Mouse (Mus musculus) ES-E14 (cell line): Measurements from ENCODE around the gene Timm10. TPM values are rescaled to one million over a fixed set of nuclear protein-coding genes. Genes with fewer than 3 reads are reported as not detected.

Experiments
- DNase-seq: peaks from one replicate; pipeline ENCODE4 v3.0.0-alpha.2; 2013; ENCODE audit warnings: low read depth, low spot score
- H3K27ac ChIP-seq: 2 replicates; pipeline ENCODE4 v1.5.1; 2012; ENCODE audit warnings: low read depth, mild to moderate bottlenecking, low read length, moderate library complexity, mixed read lengths; ENCODE audit not compliant: poor library complexity, insufficient read depth, severe bottlenecking
- H3K36me3 ChIP-seq: 2 replicates; pipeline ENCODE4 v1.6.1; 2012; ENCODE audit warnings: mild to moderate bottlenecking, low read length, moderate library complexity, mixed read lengths; ENCODE audit not compliant: control insufficient read depth, poor library complexity, insufficient read depth, severe bottlenecking
- H3K4me1 ChIP-seq, 2 experiments: fragments of 150-350 bp in 1 of 2; sonication (generic) in 1 of 2; 2 replicates each; pipeline ENCODE4 v1.6.1; 2012; ENCODE audit warnings: low read length in 2 of 2, mild to moderate bottlenecking in 1 of 2, mixed read lengths in 1 of 2; ENCODE audit not compliant: control insufficient read depth in 2 of 2, insufficient read depth in 2 of 2, poor library complexity in 1 of 2
- H3K4me3 ChIP-seq, 2 experiments: fragments of 150-350 bp in 1 of 2; sonication (generic) in 1 of 2; 2 replicates each; pipeline ENCODE4 v1.5.1; 2012; ENCODE audit warnings: low read length in 2 of 2, low read depth in 1 of 2, mild to moderate bottlenecking in 1 of 2, mixed read lengths in 1 of 2; ENCODE audit not compliant: insufficient read depth in 1 of 2, poor library complexity in 1 of 2, severe bottlenecking in 1 of 2
- H3K9ac ChIP-seq: 2 replicates; pipeline ENCODE4 v1.6.1; 2012; ENCODE audit warnings: low read depth, mild to moderate bottlenecking, low read length, mixed read lengths; ENCODE audit not compliant: poor library complexity, insufficient read depth, severe bottlenecking
- H3K9me3 ChIP-seq: fragments of 150-350 bp; sonication (generic); 2 replicates; pipeline ENCODE4 v1.6.1; 2012; ENCODE audit warnings: low read depth, mild to moderate bottlenecking, low read length; ENCODE audit not compliant: control insufficient read depth, insufficient read depth
- CHD2 ChIP-seq: IDR thresholded peaks from 2 replicates; pipeline ENCODE4 v1.6.1; 2014; ENCODE audit warnings: mild to moderate bottlenecking, low read depth, low read length, inconsistent platforms
- HCFC1 ChIP-seq: IDR thresholded peaks from 2 replicates; pipeline ENCODE4 v1.6.1; 2012; ENCODE audit warnings: low read length, inconsistent platforms, borderline replicate concordance; ENCODE audit not compliant: insufficient read depth
- MAFK ChIP-seq: IDR thresholded peaks from 2 replicates; pipeline ENCODE4 v1.6.1; 2014; ENCODE audit warnings: mild to moderate bottlenecking, low read depth, low read length, inconsistent platforms; ENCODE audit not compliant: insufficient read depth
- ZC3H11A ChIP-seq: IDR thresholded peaks from 2 replicates; pipeline ENCODE4 v1.6.1; 2012; ENCODE audit warnings: low read depth, mild to moderate bottlenecking, inconsistent platforms, low read length, borderline replicate concordance
- ZNF384 ChIP-seq: IDR thresholded peaks from 2 replicates; pipeline ENCODE4 v1.6.1; 2012; ENCODE audit warnings: low read depth, low read length, inconsistent platforms
- in situ Hi-C, 2 experiments: fragments of 600-800 bp; cut with MboI; formaldehyde crosslinking; loops; one replicate each; pipeline ENCODE4 v1.15.1; 2025; ENCODE audit warnings: low sequenced_read_pairs in 2 of 2, inconsistent platforms in 1 of 2; ENCODE audit not compliant: unreplicated experiment in 2 of 2
- total RNA-seq: library from RNA; depleted of rRNA; stranded (reverse); fragments of 300-350 nt; gene quantifications from 2 replicates; pipeline ENCODE4 v1.2.3, GENCODE M21; 2012

Timm10 gene
- total RNA-seq, 1 experiment: 73.5 TPM

- no peak for TF ChIP-seq HCFC1
- TF ChIP-seq CHD2: no peak
- TF ChIP-seq ZNF384: no peak
- no peak for TF ChIP-seq MAFK
- TF ChIP-seq ZC3H11A: no peak
- no peak overlapping the region for H3K27ac ChIP-seq
Observed at GRCm38 (mm10) chr2:84851130-84852040, 24.6 kb downstream of the Timm10 start.

GRCm38 (mm10) chr2:84855732-84856131, 28.9 kb downstream of the Timm10 start:
- Histone ChIP-seq H3K36me3 (peaks cover 12% of the 10 kb centered on the region), H3K4me1 (peaks cover 3 to 4% of the 10 kb centered on the region in 2 experiments; a peak in 3 of 4 replicates), H3K27ac (no peak overlapping the region), H3K9me3 (no peaks in the 10 kb centered on the region), H3K9ac (no peak overlapping the region), H3K4me3 (no peak overlapping the region)
- no peak for TF ChIP-seq MAFK
- no peak for TF ChIP-seq CHD2
- peak; percentile 77; the same call in 1 of the 2 replicates for TF ChIP-seq ZC3H11A
- no peak for TF ChIP-seq ZNF384
- no peak for TF ChIP-seq HCFC1
- in situ Hi-C loops: no loop called here
- DNase-seq: no peak

More at GRCm38 (mm10) chr2:84851130-84852040, 24.6 kb downstream of the Timm10 start:
- no peak overlapping the region for H3K9ac ChIP-seq
- peaks cover 3 to 4% of the 10 kb centered on the region in 2 experiments; a peak in 3 of 4 replicates for H3K4me1 ChIP-seq
- H3K9me3 ChIP-seq: no peaks in the 10 kb centered on the region
- in situ Hi-C loops: no loop called here
- H3K4me3 ChIP-seq: no peak overlapping the region
- H3K36me3 ChIP-seq: peaks cover 2% of the 10 kb centered on the region
- DNase-seq: no peak

- no peak for DNase-seq
- in situ Hi-C loops: no loop called here
- Histone ChIP-seq H3K9ac (no peak overlapping the region), H3K36me3 (peaks cover 10% of the 10 kb centered on the region; the same call in 1 of the 2 replicates), H3K27ac (no peak overlapping the region), H3K4me1 (no peaks in the 10 kb centered on the region), H3K4me3 (no peak overlapping the region), H3K9me3 (no peaks in the 10 kb centered on the region)
- TF ChIP-seq MAFK (no peak), HCFC1 (no peak), ZNF384 (no peak), CHD2 (no peak), ZC3H11A (no peak)
Observed at GRCm38 (mm10) chr2:84858551-84858950, 31.8 kb downstream of the Timm10 start.

GRCm38 (mm10) chr2:84859991-84860780, 33.4 kb downstream of the Timm10 start:
- no peak overlapping the region for H3K4me3 ChIP-seq
- H3K27ac ChIP-seq: no peak overlapping the region
- H3K9ac ChIP-seq: no peak overlapping the region
- DNase-seq: no peak
- H3K4me1 ChIP-seq: no peaks in the 10 kb centered on the region
- H3K9me3 ChIP-seq: no peaks in the 10 kb centered on the region
- peaks cover 10% of the 10 kb centered on the region; the same call in 1 of the 2 replicates for H3K36me3 ChIP-seq
- no peak for TF ChIP-seq ZC3H11A
- TF ChIP-seq MAFK: no peak
- in situ Hi-C loops: no loop called here
